Mouse (Mus musculus) small intestine, adult 2 months (tissue): Measurements from ENCODE around the gene Ldhc.

Experiments
- CTCF ChIP-seq: fragments of 200-500 bp; IDR thresholded peaks from 2 replicates; pipeline ENCODE4 v1.5.1; 2012; ENCODE audit warnings: low read depth, mild to moderate bottlenecking, control low read depth, inconsistent platforms, low read length, moderate library complexity, mixed read lengths; ENCODE audit not compliant: insufficient replicate concordance, insufficient read length; ENCODE audit errors: extremely low read depth
- POLR2A ChIP-seq: fragments of 200-500 bp; IDR thresholded peaks from 2 replicates; pipeline ENCODE4 v1.6.1; 2012; ENCODE audit warnings: low read depth, mild to moderate bottlenecking, control low read depth, inconsistent platforms, low read length, moderate library complexity

DNA sequence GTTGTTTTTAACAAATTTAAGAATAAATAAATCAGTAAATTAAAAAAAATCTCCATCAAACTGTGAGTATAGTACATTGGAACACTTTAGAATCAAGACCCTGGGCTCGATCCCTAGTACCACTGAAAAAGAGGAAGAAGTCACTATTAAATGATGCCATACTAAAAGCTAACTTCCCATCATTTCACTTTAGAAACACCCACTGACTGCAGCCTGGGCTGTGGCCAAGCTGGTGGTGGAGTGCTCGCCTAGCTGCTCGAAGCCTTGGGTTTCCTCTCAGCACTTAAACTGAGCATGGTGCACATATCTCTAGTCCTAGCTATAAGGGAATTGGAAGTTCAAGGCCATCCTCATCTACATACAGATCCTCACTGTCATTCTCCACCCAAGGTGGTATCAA is 50.2 kb downstream of the Ldhc start:
- TF ChIP-seq CTCF (no peak), POLR2A (no peak)
